Mouse (Mus musculus): Measurements from ENCODE around the gene Maats1. TPM values are rescaled to one million over a fixed set of nuclear protein-coding genes. Genes with fewer than 3 reads are reported as not detected.
"Not testable (repeated sequence)": the region's sequence is repeated elsewhere in the genome, so short reads cannot be mapped to it uniquely, and the experiment has no call there.

Gene Maats1
- polyA plus RNA-seq, 1 experiment from 2014 or later = 1.0 TPM

DNA sequence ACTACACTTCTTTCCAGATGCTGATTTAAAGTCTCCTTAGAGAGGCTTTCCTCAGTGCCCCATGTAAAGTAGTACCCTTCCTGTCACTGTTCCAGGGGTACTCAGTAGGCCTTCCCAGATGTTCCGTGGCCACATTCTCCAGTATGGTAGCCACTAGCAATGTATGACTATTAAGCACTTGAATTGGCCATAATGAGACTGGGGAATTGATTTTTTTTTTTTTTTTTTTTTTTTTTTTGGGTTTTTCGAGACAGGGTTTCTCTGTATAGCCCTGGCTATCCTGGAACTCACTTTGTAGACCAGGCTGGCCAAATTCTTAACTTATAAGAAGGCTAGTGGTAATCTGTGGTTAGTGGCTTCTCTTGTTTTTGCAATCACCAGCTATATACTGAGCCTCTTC lies 7.9 kb upstream of the Maats1 start:
- no peak for ATAC-seq (ENCODE audit: low FRiP score, low TSS enrichment)
- WGBS = 96% methylated on average over 2 of the region's 2 CpGs

DNA sequence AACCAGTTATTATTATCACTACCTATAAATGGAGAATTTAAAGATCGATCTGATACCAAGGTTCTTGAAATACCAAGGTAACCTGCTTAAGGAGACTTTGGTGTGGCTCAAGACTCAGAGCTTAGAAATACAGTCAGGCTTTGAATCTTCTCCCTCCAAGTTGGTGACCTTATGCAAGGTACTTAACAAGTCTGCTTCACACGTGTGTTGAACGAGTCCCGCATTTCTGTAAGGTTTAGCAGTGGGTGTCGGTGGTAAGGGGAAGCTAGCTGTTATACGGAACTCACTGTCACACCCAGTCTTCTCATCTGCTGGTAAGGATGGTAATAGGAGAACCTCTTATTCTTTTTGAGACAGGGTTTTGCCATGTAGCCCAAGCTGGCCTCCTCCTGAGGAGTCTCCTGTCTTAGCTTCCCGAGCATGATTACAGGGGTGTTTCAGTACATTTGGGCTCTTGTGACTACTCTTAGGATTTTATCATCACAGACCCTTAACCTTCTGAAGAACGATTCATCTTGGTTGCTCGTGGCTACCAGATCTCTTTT lies 6.3 kb upstream of the Maats1 start:
- Histone ChIP-seq H3K36me3 (ENCODE audit: control insufficient read depth, insufficient read depth, low read length) (peaks cover 34% of the 10 kb centered on the region), H3K9me3 (ENCODE audit: control insufficient read depth, low read length) (no peaks in the 10 kb centered on the region), H3K27ac (replicated peaks; ENCODE audit: low read depth, low read length) (no peak overlapping the region), H3K4me1 (ENCODE audit: control insufficient read depth, insufficient read depth, low read length) (peaks cover 7% of the 10 kb centered on the region), H3K4me2 (ENCODE audit: low read length) (no peak overlapping the region), H3K9ac (replicated peaks; ENCODE audit: low read length) (no peak overlapping the region), H3K4me3 (replicated peaks; ENCODE audit: low read depth, low read length) (no peak overlapping the region), H3K27me3 (ENCODE audit: control insufficient read depth, insufficient read depth, low read length) (no peaks in the 10 kb centered on the region)
- ATAC-seq (ENCODE audit: low FRiP score, low TSS enrichment) = no peak
- WGBS = 96% methylated on average over 9 of the region's 9 CpGs
- no peak for DNase-seq

More for the DNA sequence above, 7.9 kb upstream of the Maats1 start:
- Histone ChIP-seq H3K4me2 (ENCODE audit: low read length) (no peak overlapping the region), H3K4me1 (ENCODE audit: control insufficient read depth, insufficient read depth, low read length) (peaks cover 7% of the 10 kb centered on the region), H3K9me3 (ENCODE audit: control insufficient read depth, low read length) (no peaks in the 10 kb centered on the region), H3K27me3 (ENCODE audit: control insufficient read depth, insufficient read depth, low read length) (no peaks in the 10 kb centered on the region), H3K36me3 (ENCODE audit: control insufficient read depth, insufficient read depth, low read length) (peaks cover 34% of the 10 kb centered on the region), H3K4me3 (replicated peaks; ENCODE audit: low read depth, low read length) (no peak overlapping the region), H3K9ac (replicated peaks; ENCODE audit: low read length) (no peak overlapping the region), H3K27ac (replicated peaks; ENCODE audit: low read depth, low read length) (no peak overlapping the region)
- no peak for DNase-seq

- H3K9ac ChIP-seq (replicated peaks; ENCODE audit: low read length) = peak overlapping the region; percentile 84
Measured at GRCm38 (mm10) chr16:38347588-38347987, 5.6 kb upstream of the Maats1 start.

DNA sequence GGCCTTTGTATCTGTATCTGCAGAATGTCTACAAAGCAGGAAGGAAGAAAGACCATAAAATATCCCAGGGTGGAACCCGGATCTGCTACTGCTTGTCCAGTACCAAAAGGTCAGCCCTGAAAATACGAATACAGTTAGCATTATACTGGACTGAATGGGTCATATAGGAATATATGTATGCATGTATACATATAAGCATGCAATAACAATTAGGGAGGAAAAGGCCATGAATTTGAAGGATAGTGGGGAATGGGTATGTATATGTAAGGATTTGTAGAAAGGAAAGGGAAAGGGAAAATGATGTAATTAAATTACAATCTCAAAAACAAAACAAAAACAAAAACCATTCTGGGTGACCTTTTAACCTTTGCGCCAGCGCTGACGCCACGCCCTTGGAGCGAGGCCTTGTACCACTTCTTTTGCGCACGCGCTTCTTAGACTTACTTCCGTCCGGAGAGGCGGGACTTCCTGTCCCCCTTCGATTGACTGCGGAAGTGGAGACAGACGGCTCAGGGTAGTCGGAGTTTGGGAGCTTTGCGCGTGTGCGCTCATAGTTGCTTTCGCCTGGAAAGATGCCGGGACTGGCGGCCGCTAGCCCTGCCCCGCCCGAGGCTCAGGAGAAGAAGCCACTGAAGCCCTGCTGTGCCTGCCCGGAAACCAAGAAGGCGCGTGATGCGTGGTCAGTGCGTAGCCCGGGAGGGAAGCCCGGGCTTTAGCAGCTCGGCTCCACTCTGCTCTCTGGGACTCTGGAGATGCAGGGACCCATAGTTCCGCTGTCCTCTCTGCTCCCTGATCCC lies 4.8 kb upstream of the Maats1 start, which contains the start of the genes Cox17 and Gm21987:
Gene Cox17, plus strand, starts transcription at position 463 of the 797 bp plus-strand sequence.
Gene Gm21987, plus strand, starts transcription at position 512 of the 797 bp plus-strand sequence.
- DNase-seq = peak; percentile 97
- peak within 1 kb of the TSS; percentile 85 for H3K27ac ChIP-seq (replicated peaks; ENCODE audit: low read depth, low read length)
- WGBS = 3% methylated on average over 35 of the region's 35 CpGs

More at GRCm38 (mm10) chr16:38347588-38347987, 5.6 kb upstream of the Maats1 start:
- peak overlapping the region; percentile 67 for H3K4me2 ChIP-seq (ENCODE audit: low read length)
- ATAC-seq (ENCODE audit: low FRiP score, low TSS enrichment) = no peak
- H3K27ac ChIP-seq (replicated peaks; ENCODE audit: low read depth, low read length) = no peak overlapping the region
- peaks cover 31% of the 10 kb centered on the region for H3K36me3 ChIP-seq (ENCODE audit: control insufficient read depth, insufficient read depth, low read length)
- H3K4me1 ChIP-seq (ENCODE audit: control insufficient read depth, insufficient read depth, low read length) = peaks cover 7% of the 10 kb centered on the region
- 62% methylated on average over 6 of the region's 6 CpGs for WGBS
- H3K27me3 ChIP-seq (ENCODE audit: control insufficient read depth, insufficient read depth, low read length) = no peaks in the 10 kb centered on the region
- H3K4me3 ChIP-seq (replicated peaks; ENCODE audit: low read depth, low read length) = peak overlapping the region; percentile 76
- DNase-seq = no peak
- H3K9me3 ChIP-seq (ENCODE audit: control insufficient read depth, low read length) = no peaks in the 10 kb centered on the region

GRCm38 (mm10) chr16:38344941-38345725 lies 3.2 kb upstream of the Maats1 start:
- DNase-seq = peak; percentile 81

More for the DNA sequence above, 4.8 kb upstream of the Maats1 start, which contains the start of the genes Cox17 and Gm21987:
- H3K4me1 ChIP-seq (ENCODE audit: control insufficient read depth, insufficient read depth, low read length) = peaks cover 7% of the 10 kb centered on the region
- no peaks in the 10 kb centered on the region for H3K9me3 ChIP-seq (ENCODE audit: control insufficient read depth, low read length)
- H3K4me2 ChIP-seq (ENCODE audit: low read length) = peak within 1 kb of the TSS; percentile 67
- H3K27me3 ChIP-seq (ENCODE audit: control insufficient read depth, insufficient read depth, low read length) = no peaks in the 10 kb centered on the region
- H3K9ac ChIP-seq (replicated peaks; ENCODE audit: low read length) = peak within 1 kb of the TSS; percentile 84
- peak; percentile 97 for ATAC-seq (ENCODE audit: low FRiP score, low TSS enrichment)
- H3K36me3 ChIP-seq (ENCODE audit: control insufficient read depth, insufficient read depth, low read length) = peaks cover 24% of the 10 kb centered on the region
- H3K4me3 ChIP-seq (replicated peaks; ENCODE audit: low read depth, low read length) = peak within 1 kb of the TSS; percentile 76

GRCm38 (mm10) chr16:38338077-38338476 lies 3.9 kb downstream of the Maats1 start:
- not testable (repeated sequence) for H3K27me3 ChIP-seq (ENCODE audit: control insufficient read depth, insufficient read depth, low read length); H3K9ac ChIP-seq (replicated peaks; ENCODE audit: low read length); H3K27ac ChIP-seq (replicated peaks; ENCODE audit: low read depth, low read length); DNase-seq; ATAC-seq (ENCODE audit: low FRiP score, low TSS enrichment); H3K4me1 ChIP-seq (ENCODE audit: control insufficient read depth, insufficient read depth, low read length); H3K36me3 ChIP-seq (ENCODE audit: control insufficient read depth, insufficient read depth, low read length); H3K4me2 ChIP-seq (ENCODE audit: low read length); H3K9me3 ChIP-seq (ENCODE audit: control insufficient read depth, low read length); H3K4me3 ChIP-seq (replicated peaks; ENCODE audit: low read depth, low read length)
- WGBS = 91% methylated on average over 4 of the region's 4 CpGs

More at GRCm38 (mm10) chr16:38344941-38345725, 3.2 kb upstream of the Maats1 start:
- Histone ChIP-seq H3K4me2 (ENCODE audit: low read length) (no peak overlapping the region), H3K4me3 (replicated peaks; ENCODE audit: low read depth, low read length) (no peak overlapping the region), H3K9me3 (ENCODE audit: control insufficient read depth, low read length) (no peaks in the 10 kb centered on the region), H3K9ac (replicated peaks; ENCODE audit: low read length) (no peak overlapping the region), H3K36me3 (ENCODE audit: control insufficient read depth, insufficient read depth, low read length) (peaks cover 9% of the 10 kb centered on the region), H3K27me3 (ENCODE audit: control insufficient read depth, insufficient read depth, low read length) (no peaks in the 10 kb centered on the region), H3K4me1 (ENCODE audit: control insufficient read depth, insufficient read depth, low read length) (peaks cover 11% of the 10 kb centered on the region), H3K27ac (replicated peaks; ENCODE audit: low read depth, low read length) (no peak overlapping the region)
- no peak for ATAC-seq (ENCODE audit: low FRiP score, low TSS enrichment)
- 81% methylated on average over 3 of the region's 3 CpGs for WGBS

- ATAC-seq (ENCODE audit: low FRiP score, low TSS enrichment) (no peak), DNase-seq (no peak)
- no peak overlapping the region for H3K4me3 ChIP-seq (replicated peaks; ENCODE audit: low read depth, low read length)
Measured at GRCm38 (mm10) chr16:38334431-38334830, 7.5 kb downstream of the Maats1 start.

DNA sequence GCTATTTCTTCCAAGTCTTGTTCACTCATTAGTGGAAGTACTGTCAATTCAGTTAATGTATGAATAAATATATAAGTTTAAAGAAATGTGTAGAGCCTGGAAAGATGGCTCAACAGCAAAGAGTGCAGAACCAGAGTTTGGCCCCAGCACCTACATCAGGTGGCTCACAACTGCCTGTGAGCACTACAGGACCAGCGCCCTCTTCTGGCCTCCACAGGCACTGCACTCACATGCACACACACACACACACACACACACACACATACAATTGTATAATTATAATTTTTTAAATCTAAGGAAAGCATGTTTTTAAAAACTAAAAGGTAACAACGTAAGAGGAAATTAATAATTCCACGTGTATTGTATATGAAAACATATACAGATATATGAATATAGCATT lies 12.6 kb downstream of the Maats1 start:
- H3K9ac ChIP-seq (replicated peaks; ENCODE audit: low read length) = no peak overlapping the region
- no peaks in the 10 kb centered on the region for H3K9me3 ChIP-seq (ENCODE audit: control insufficient read depth, low read length)
- H3K36me3 ChIP-seq (ENCODE audit: control insufficient read depth, insufficient read depth, low read length) = no peaks in the 10 kb centered on the region
- DNase-seq (no peak), ATAC-seq (ENCODE audit: low FRiP score, low TSS enrichment) (no peak)
- no peaks in the 10 kb centered on the region for H3K27me3 ChIP-seq (ENCODE audit: control insufficient read depth, insufficient read depth, low read length)
- no peak overlapping the region for H3K4me2 ChIP-seq (ENCODE audit: low read length)
- 83% methylated on average over 3 of the region's 3 CpGs for WGBS
- H3K27ac ChIP-seq (replicated peaks; ENCODE audit: low read depth, low read length) = no peak overlapping the region
- H3K4me1 ChIP-seq (ENCODE audit: control insufficient read depth, insufficient read depth, low read length) = no peaks in the 10 kb centered on the region
- no peak overlapping the region for H3K4me3 ChIP-seq (replicated peaks; ENCODE audit: low read depth, low read length)

More at GRCm38 (mm10) chr16:38334431-38334830, 7.5 kb downstream of the Maats1 start:
- no peaks in the 10 kb centered on the region for H3K27me3 ChIP-seq (ENCODE audit: control insufficient read depth, insufficient read depth, low read length)
- H3K4me2 ChIP-seq (ENCODE audit: low read length) = no peak overlapping the region
- no peaks in the 10 kb centered on the region for H3K36me3 ChIP-seq (ENCODE audit: control insufficient read depth, insufficient read depth, low read length)
- WGBS = 37% methylated on average over 6 of the region's 6 CpGs
- no peak overlapping the region for H3K27ac ChIP-seq (replicated peaks; ENCODE audit: low read depth, low read length)
- no peak overlapping the region for H3K9ac ChIP-seq (replicated peaks; ENCODE audit: low read length)
- no peaks in the 10 kb centered on the region for H3K9me3 ChIP-seq (ENCODE audit: control insufficient read depth, low read length)
- H3K4me1 ChIP-seq (ENCODE audit: control insufficient read depth, insufficient read depth, low read length) = no peaks in the 10 kb centered on the region

All from midbrain, embryonic 14.5 days (tissue).